Mouse (Mus musculus): Measurements from ENCODE around the gene Gm498. TPM values are rescaled to one million over a fixed set of nuclear protein-coding genes. Genes with fewer than 3 reads are reported as not detected.

Gm498 gene
- 0.06 TPM in 1 of 2 replicates, not detected in the other for polyA plus RNA-seq (2012)

DNA sequence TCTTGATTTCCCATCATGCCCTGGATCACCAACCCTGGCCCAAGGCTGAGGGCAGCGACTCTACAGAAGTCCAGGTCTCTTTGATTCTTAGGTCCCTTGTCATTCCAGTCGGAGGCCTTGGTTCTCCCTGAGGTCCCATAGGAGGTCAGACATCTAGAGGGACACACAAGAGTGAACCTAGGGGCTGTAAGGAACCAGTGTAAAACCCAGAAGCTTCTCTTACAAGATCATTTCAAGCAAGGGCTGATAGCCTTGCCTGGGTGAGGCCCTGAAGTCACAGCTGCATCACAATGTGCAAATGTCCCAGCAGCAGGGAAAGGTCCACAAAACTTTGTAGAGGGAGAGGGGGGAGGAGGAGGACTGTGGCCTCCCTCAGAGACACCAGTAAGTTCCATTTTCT is at the start of gene Gm498:
Gm498 (plus strand) TSS at position 301 of the 400 bp plus-strand sequence.
- TF ChIP-seq GATA1 (IDR thresholded peaks at IDR 0.05; ENCODE audit: low read length) = no peak

DNA sequence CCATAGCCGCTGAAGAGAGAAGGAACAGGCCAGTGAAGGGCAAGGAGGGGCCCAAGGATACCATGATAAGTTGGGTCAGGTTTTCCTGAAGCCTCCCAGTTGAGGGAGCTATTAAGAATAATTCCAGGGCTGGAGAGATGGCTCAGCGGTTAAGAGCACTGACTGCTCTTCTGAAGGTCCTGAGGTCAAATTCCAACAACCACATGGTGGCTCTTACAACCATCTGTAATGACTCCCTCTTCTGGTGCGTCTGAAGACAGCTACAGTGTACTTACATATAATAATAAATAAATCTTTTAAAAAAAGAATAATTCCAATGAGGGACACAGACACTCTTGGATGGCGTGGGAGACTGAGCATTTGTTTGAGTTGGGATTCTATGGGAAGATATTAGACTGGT is 47.4 kb upstream of the Gm498 start:
- TF ChIP-seq GATA1 (IDR thresholded peaks at IDR 0.05; ENCODE audit: low read length) = no peak

DNA sequence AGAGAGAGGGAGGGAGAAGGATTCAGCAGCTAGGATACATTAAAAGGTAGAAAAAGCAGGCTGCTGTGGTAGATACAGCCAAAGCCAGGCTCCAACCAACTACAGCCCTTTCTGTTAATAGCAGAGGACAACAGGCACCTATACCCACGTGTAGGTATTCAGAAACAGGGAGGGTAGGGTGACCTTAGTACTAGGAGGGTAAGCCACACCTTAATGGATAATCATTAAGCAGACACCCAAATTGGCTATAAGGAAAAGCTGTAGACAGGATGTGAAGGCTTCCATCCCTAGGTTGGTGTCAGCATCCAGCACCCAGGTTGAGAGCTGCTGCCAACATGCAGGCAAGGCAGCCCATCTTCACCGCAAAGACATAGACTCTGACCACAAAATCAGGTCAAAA is 45.4 kb upstream of the Gm498 start:
- no peak for TF ChIP-seq GATA1 (IDR thresholded peaks at IDR 0.05; ENCODE audit: low read length)

DNA sequence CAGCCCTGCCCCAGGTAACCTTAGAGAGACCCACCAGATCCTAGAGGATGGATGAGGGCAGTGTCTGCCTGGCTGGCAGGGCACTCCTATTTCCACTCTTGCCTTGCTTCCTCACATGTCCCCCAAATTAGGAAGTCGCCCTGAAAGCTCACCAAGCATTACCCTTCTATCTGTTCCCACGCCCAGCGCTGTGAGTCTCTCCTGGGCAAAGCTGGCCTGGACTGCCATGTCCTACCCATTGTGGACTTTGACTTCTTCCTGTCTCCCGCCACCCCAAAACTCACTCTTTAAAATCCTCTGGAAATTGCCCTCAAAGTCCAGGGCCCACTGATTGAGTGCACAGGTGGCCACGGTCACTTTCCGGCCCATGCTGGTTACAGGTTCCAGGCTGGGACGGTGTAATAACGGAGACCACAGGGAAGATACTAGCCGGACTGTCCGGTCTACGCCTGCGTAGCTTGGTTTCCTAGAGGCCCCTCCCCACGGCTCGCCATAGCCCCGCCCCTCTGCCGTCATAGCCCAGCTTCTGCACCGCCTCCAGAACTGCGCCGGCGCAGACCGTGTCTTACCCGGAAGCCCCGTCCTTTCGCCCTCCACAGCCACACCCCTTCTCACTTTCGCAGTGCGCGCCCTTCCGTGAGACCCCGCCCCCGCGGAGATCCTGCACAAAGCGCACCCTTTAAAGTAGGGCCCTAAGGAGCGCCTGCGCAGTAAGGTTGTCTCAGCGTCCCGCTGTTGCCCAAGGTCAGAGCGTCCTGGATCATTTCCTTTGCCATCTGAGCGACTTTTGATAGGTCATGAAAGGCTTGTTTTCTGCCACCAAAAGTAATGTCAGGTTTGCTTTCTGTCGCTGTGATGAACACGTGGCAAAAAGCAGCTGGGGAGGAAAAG is 44.0 kb upstream of the Gm498 start, which contains the start of the genes Nadsyn1 and Dhcr7:
Nadsyn1 (minus strand) TSS at position 475 of the 891 bp plus-strand sequence.
Dhcr7 (plus strand) TSS at position 771 of the 891 bp plus-strand sequence.
- no peak for TF ChIP-seq GATA1 (IDR thresholded peaks at IDR 0.05; ENCODE audit: low read length)

DNA sequence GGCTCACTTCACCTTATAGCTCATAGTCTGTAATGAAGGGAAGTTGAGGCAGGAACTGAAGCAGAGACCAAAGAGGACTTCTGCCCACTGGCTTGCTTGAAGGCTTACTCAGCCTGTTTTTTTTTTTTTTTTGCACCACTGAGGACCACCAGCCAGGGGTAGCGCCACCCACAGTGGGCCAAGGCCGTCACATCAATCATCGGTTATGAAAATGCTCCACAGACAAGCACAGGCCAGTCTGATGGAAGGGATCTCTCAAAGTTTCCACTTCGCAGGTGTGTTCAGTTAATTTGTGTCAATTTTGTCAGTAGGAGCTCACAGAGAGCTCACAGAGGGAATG is 43.4 kb upstream of the Gm498 start:
- no peak for TF ChIP-seq GATA1 (IDR thresholded peaks at IDR 0.05; ENCODE audit: low read length)

DNA sequence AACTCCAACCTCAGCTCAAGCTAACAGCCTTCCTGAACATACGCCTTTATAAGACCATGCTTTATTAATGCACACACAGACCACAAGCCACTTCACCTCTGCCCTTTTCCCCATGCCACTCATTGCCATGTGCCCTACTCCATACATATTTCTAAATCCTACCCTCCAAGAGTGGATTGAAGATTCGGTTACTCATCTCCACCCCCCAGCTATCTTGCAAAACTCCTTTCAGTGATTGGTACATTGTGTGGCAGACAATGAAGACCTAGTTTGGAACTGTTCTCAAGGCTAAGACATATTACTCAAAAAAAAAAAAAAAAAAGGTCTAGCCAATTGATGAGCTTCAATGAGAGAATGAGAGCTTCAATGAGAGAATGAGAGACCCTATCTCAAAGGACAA is 39.7 kb upstream of the Gm498 start:
- TF ChIP-seq GATA1 (IDR thresholded peaks at IDR 0.05; ENCODE audit: low read length) = no peak

DNA sequence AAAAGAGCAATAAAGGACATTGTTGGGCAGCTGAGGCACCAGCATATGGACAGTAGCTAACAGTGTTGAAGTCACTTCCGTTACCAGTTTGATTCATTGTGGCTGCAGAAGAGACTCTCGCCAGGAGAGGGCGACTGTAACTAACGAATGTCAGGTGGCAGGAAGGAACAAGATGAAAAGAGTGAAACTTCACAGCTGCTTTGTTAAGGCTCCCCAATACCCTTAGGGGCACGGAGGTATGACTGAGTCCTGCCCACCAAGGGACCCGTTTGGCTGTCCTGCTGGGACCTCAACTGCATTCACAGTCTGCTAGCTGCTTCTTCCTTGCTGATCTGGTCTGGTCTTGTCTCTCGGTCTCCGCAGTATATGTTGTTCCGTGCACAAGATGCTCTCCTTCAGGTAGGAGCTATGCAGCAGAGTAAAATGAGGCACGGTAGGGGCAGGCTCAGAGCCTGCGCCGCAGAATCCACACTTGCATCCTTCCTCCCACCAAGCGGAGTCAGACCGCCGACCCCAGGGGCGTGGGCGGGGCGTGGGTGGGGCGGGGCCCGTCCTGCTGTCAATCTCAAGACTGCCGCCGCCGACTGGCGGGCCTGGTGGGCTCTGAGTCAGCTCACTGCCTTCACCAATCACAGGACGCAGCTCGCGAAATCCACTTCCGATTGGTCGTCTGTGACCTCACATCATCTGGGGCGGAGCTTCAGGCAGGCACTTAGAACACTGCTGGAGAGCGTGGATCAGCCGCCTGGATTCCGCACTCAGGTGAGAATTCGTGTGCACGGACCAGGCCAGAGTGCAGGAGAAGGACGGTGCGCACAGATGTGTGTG is 36.9 kb upstream of the Gm498 start:
- TF ChIP-seq GATA1 (IDR thresholded peaks at IDR 0.05; ENCODE audit: low read length) = no peak

DNA sequence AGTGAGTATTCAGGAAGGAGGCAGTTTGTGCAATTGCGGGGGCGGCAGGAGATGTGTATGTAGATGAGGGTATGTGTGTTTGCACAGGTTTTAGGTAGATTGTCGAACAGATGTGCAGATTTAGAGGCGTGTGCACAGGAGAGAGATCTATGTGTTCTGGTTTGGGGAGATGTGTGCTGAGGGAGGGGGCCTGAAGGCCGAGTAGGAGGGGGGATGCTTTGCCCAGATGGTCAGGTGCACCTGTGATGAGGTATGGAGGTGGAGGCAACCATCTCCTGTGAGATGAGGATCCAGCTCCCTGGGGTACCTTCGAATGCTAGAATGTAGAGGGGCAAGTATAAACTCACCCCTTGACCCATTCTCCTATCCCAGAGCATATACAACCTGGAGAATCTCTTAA is 36.2 kb upstream of the Gm498 start:
- TF ChIP-seq GATA1 (IDR thresholded peaks at IDR 0.05; ENCODE audit: low read length) = no peak

DNA sequence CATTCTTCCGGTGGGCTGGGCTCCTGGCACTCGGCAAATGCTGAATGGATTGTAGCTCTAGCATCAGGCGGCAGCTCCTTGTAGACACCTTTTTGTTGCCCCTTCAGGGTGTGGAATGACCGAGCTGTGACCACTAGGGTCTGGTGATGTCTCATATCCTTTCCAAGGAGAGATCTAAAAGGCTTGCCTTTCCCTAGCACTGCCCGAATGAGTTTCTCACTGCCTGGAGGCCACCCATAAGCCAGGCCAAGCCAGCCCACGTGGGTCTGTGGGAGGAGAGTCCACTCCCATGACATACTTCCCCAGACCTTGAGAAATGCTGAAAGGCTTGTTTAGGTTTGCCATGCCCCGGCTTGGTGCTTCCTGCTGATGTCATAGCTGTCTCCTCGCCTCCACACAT is 34.4 kb upstream of the Gm498 start:
- no peak for TF ChIP-seq GATA1 (IDR thresholded peaks at IDR 0.05; ENCODE audit: low read length)

DNA sequence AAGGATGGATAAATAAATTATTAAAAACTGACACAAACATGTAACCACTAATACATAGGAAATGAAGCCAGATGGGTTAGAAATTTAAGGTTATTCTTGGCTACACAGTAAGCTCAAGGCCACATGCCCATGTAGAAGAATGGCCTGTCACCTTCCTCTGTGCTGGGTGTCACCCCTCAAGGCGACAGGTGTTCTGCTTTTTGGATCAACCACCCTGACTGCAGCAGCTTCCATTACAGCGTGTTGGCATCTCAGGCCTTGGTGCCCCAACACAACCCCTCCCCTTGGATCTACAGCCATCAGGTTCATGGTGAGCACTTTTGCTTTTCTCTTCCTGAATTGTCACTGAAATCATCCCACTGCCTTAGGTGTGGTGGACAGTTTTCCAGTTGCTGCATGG is 34.0 kb upstream of the Gm498 start:
- TF ChIP-seq GATA1 (IDR thresholded peaks at IDR 0.05; ENCODE audit: low read length) = no peak

DNA sequence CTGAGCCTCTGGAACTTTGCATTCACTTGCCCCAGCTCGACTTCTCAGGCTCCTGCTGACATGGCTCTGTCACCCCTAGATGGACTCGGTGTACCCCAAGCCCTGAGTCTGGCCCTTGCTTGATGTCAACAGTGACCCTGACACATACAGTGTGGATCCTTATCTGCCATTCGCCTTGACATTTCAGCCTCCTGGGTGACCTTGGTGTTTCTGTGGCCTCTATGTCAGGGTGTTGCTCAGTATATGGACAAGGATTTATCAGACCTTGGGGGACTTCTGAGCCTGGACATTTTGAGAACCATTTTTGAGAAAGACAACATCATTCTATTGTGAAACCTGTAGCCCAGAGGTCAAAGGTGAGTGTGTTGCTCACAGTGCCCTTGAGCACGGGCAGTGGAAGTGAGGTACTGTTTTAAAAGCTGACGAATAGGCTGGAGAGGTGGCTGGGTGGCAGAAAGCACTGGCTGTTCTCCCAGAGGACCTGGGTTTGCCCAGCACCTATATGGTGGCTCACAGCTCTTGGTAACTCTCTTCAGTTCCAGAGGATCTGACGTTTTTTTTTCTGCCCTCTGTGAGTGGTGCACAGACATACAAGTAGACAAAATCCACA is 33.0 kb upstream of the Gm498 start:
- no peak for TF ChIP-seq GATA1 (IDR thresholded peaks at IDR 0.05; ENCODE audit: low read length)

DNA sequence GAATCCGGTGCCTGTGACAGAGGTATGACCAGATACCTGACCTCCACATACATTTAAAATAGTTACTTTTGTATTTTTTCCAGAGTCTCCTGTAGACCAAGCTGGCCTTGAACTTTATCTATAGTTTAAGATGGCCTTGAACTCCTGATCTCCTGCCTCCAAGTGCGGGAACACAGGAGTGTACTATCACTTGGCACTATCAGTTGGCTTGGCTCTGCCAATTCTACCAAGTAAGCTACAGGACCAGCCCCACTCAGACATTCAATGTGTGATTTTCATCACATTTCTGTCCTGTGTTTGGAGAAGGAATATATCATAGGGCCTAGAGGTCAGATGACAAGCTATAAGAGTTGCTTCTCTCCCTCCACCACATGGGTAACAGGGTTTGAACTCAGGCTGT is 32.3 kb upstream of the Gm498 start:
- TF ChIP-seq GATA1 (IDR thresholded peaks at IDR 0.05; ENCODE audit: low read length) = no peak

DNA sequence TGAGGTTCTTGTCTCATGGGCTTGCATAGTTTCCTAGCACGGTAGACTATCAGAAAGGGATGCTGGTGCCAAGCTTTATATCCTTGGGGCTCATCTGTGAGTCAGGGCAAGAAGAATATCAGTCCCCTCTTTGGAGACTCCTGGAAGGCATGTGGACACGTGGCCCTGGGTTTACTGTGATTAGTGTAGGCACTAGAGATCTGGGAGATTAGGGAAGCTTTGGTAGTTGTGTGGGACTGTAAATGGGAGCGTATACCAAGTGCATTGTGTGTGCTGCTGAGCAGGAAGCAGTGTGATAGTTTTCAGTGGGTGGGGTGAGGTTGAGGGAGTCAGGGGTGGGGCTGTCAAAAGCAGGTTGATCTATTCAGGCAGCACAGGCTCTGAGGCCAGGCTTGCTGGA is 31.7 kb upstream of the Gm498 start:
- TF ChIP-seq GATA1 (IDR thresholded peaks at IDR 0.05; ENCODE audit: low read length) = no peak

DNA sequence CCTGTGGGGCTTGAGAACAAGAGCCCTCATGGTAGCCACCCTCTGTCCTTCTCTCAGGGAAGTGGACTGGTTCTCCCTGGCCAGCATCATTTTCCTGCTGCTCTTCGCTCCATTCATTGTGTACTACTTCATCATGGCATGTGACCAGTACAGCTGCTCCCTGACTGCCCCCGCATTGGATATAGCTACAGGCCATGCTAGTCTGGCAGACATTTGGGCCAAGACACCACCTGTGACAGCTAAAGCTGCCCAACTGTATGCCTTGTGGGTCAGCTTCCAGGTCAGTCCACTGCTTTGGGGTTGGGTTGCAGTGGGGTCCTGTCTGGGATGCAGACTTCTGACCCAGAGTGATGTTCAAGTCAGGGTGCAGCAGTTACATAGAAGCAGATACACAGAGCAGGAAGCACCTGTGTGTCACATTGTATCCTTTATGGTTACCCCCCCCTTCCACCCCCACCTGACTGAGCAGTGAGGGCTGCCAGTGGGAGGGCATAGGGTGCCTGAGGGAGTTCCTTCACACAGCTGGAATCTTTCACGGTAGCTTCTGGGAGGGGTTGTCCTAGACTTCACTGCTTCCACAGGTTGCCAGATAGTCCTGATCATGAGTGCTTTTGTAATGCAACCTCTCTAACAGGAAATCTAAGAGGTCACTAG is 28.8 kb upstream of the Gm498 start:
- TF ChIP-seq GATA1 (IDR thresholded peaks at IDR 0.05; ENCODE audit: low read length) = no peak

DNA sequence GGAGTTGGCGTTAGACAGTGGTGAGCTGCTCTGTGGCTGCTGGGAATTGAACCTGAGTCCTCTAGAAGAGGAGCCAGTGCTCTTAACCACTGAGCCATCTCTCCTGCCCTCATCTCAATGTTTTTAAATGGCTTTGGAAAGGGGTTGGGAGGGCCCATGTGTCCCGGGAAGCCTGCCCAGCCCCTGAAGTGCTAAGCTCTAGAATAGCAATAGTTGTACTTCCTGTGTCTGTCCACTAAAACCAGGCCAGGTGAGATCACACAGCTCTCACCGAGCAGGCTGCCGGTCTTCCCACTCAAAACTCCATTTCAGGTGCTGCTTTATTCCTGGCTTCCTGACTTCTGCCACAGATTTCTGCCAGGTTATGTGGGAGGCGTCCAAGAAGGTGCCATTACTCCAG is 26.5 kb upstream of the Gm498 start:
- no peak for TF ChIP-seq GATA1 (IDR thresholded peaks at IDR 0.05; ENCODE audit: low read length)

DNA sequence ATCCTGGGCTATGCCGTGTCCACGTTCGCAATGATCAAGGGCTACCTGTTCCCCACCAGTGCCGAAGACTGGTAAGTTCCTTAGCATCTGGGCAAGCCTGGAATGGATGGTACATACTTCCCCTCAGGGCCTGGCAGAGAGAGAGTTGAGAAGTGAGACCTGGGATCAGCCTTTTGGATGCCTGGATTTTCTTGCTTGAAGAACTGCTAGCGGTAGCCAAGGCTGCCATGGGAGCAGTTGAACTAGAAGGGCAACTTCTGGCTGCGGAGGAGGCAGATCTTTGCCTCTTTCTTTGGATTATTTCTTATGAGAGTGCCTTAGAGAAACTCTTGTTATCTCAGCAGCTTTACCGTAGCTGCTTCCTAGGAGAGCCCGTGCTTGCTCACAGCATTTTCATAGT is 25.3 kb upstream of the Gm498 start:
- TF ChIP-seq GATA1 (IDR thresholded peaks at IDR 0.05; ENCODE audit: low read length) = no peak
